Mouse (Mus musculus) MEL (cell line): ENCODE measurements around the gene B3galnt2. TPM values are rescaled to one million over a fixed set of nuclear protein-coding genes. Genes with fewer than 3 reads are reported as not detected.

Experiments used
- DNase-seq: peaks from one replicate; pipeline ENCODE4 v3.0.0; 2011; ENCODE audit warnings: low read depth, low spot score
- H3K27ac ChIP-seq: 2 replicates; pipeline ENCODE4 v1.5.1; 2012; ENCODE audit warnings: low read depth, mild to moderate bottlenecking, control low read depth, low read length, moderate library complexity; ENCODE audit not compliant: control insufficient read depth
- H3K27me3 ChIP-seq, 2 experiments: fragments of 150-350 bp in 1 of 2; sonication (generic) in 1 of 2; 2 replicates each; pipeline ENCODE4 v1.6.1; 2012; ENCODE audit warnings: low read length in 2 of 2, mild to moderate bottlenecking in 2 of 2, improper control_type of control experiment in 1 of 2, moderate library complexity in 1 of 2; ENCODE audit not compliant: insufficient read depth in 2 of 2, control insufficient read depth in 1 of 2
- H3K36me3 ChIP-seq, 2 experiments: 2 replicates each; pipeline ENCODE4 v1.6.1; 2012 to 2014; ENCODE audit warnings: low read length in 2 of 2, improper control_type of control experiment in 1 of 2, inconsistent platforms in 1 of 2, mild to moderate bottlenecking in 1 of 2; ENCODE audit not compliant: insufficient read depth in 2 of 2, control insufficient read depth in 1 of 2
- H3K4me1 ChIP-seq, 2 experiments: fragments of 150-350 bp in 1 of 2; sonication (generic) in 1 of 2; 2 replicates each; pipeline ENCODE4 v1.6.1; 2012; ENCODE audit warnings: low read length in 2 of 2, improper control_type of control experiment in 1 of 2, mild to moderate bottlenecking in 1 of 2; ENCODE audit not compliant: insufficient read depth in 2 of 2, control insufficient read depth in 1 of 2
- H3K4me3 ChIP-seq, 2 experiments: fragments of 150-350 bp in 1 of 2; sonication (generic) in 1 of 2; 2 replicates each; pipeline ENCODE4 v1.5.1; 2012; ENCODE audit warnings: low read depth in 2 of 2, low read length in 2 of 2, mild to moderate bottlenecking in 2 of 2, moderate library complexity in 2 of 2, control low read depth in 1 of 2, improper control_type of control experiment in 1 of 2; ENCODE audit not compliant: control insufficient read depth in 1 of 2, insufficient read depth in 1 of 2
- H3K79me2 ChIP-seq: 2 replicates; pipeline ENCODE4 v1.6.1; 2012; ENCODE audit warnings: mild to moderate bottlenecking, low read length, moderate library complexity; ENCODE audit not compliant: control insufficient read depth, poor library complexity, insufficient read depth
- H3K9ac ChIP-seq: 2 replicates; pipeline ENCODE4 v1.6.1; 2012; ENCODE audit warnings: low read depth, mild to moderate bottlenecking, control low read depth, low read length, moderate library complexity; ENCODE audit not compliant: control insufficient read depth, poor library complexity, severe bottlenecking
- H3K9me3 ChIP-seq: fragments of 150-350 bp; sonication (generic); replicated peaks from 2 replicates; pipeline ENCODE4 v1.6.1; 2012; ENCODE audit warnings: mild to moderate bottlenecking, low read length, improper control_type of control experiment, moderate library complexity; ENCODE audit not compliant: insufficient read depth
- BHLHE40 ChIP-seq: IDR thresholded peaks from 2 replicates; pipeline ENCODE4 v1.6.1; 2012; ENCODE audit warnings: low read depth, mild to moderate bottlenecking, inconsistent platforms, low read length, improper control_type of control experiment, borderline replicate concordance
- CHD1 ChIP-seq: IDR thresholded peaks from 2 replicates; pipeline ENCODE4 v1.6.1; 2012; ENCODE audit warnings: low read depth, mild to moderate bottlenecking, inconsistent platforms, low read length, improper control_type of control experiment
- CTCF ChIP-seq, 3 experiments: IDR thresholded peaks in 2 of 3; conservative IDR thresholded peaks in 1 of 3; 2 replicates each; pipeline ENCODE4 v1.5.1; 2011 to 2012; ENCODE audit warnings: low read length in 3 of 3, low read depth in 2 of 3, mild to moderate bottlenecking in 2 of 3, improper control_type of control experiment in 1 of 3, inconsistent platforms in 1 of 3, mixed read lengths in 1 of 3, moderate library complexity in 1 of 3; ENCODE audit not compliant: control insufficient read depth in 1 of 3, insufficient read depth in 1 of 3, poor library complexity in 1 of 3, severe bottlenecking in 1 of 3
- E2F4 ChIP-seq: IDR thresholded peaks from 2 replicates; pipeline ENCODE4 v1.6.1; 2011; ENCODE audit warnings: low read depth, low read length, improper control_type of control experiment, borderline replicate concordance
- ELF1 ChIP-seq: IDR thresholded peaks from 2 replicates; pipeline ENCODE4 v1.6.1; 2014; ENCODE audit warnings: low read depth, mild to moderate bottlenecking, inconsistent platforms, low read length, improper control_type of control experiment, moderate library complexity
- EP300 ChIP-seq, 2 experiments: IDR thresholded peaks; 2 replicates each; pipeline ENCODE4 v1.6.1; 2011; ENCODE audit warnings: improper control_type of control experiment in 2 of 2, low read length in 2 of 2, low read depth in 1 of 2, mild to moderate bottlenecking in 1 of 2
- ETS1 ChIP-seq: IDR thresholded peaks from 2 replicates; pipeline ENCODE4 v1.6.1; 2012; ENCODE audit warnings: low read depth, mild to moderate bottlenecking, inconsistent platforms, low read length, improper control_type of control experiment, moderate library complexity
- JUND ChIP-seq: IDR thresholded peaks from 2 replicates; pipeline ENCODE4 v1.6.1; 2011; ENCODE audit warnings: low read depth, mild to moderate bottlenecking, improper control_type of control experiment, low read length
- MAX ChIP-seq: IDR thresholded peaks from 2 replicates; pipeline ENCODE4 v1.6.1; 2011; ENCODE audit warnings: low read length, improper control_type of control experiment
- MAZ ChIP-seq: IDR thresholded peaks from 2 replicates; pipeline ENCODE4 v1.6.1; 2012; ENCODE audit warnings: low read depth, mild to moderate bottlenecking, inconsistent platforms, low read length, improper control_type of control experiment
- MEF2A ChIP-seq: IDR thresholded peaks from 2 replicates; pipeline ENCODE4 v1.6.1; 2014; ENCODE audit warnings: low read depth, mild to moderate bottlenecking, inconsistent platforms, low read length, improper control_type of control experiment; ENCODE audit not compliant: poor library complexity, insufficient replicate concordance, severe bottlenecking; ENCODE audit errors: extremely low read depth
- MXI1 ChIP-seq: IDR thresholded peaks from 2 replicates; pipeline ENCODE4 v1.6.1; 2011; ENCODE audit warnings: mild to moderate bottlenecking, low read depth, low read length, improper control_type of control experiment
- MYB ChIP-seq: IDR thresholded peaks from 2 replicates; pipeline ENCODE4 v1.6.1; 2011; ENCODE audit warnings: mild to moderate bottlenecking, low read depth, low read length, improper control_type of control experiment
- NELFE ChIP-seq: IDR thresholded peaks from 2 replicates; pipeline ENCODE4 v1.6.1; 2011; ENCODE audit warnings: low read depth, low read length, improper control_type of control experiment
- NRF1 ChIP-seq: IDR thresholded peaks from 2 replicates; pipeline ENCODE4 v1.6.1; 2014; ENCODE audit warnings: low read depth, mild to moderate bottlenecking, inconsistent platforms, low read length, improper control_type of control experiment, moderate library complexity; ENCODE audit not compliant: poor library complexity, insufficient read depth, severe bottlenecking
- POLR2AphosphoS5 ChIP-seq: IDR thresholded peaks from 2 replicates; pipeline ENCODE4 v1.6.1; 2012; ENCODE audit warnings: low read depth, borderline replicate concordance, mild to moderate bottlenecking, inconsistent platforms, low read length, moderate library complexity, mixed read lengths
- SIN3A ChIP-seq: IDR thresholded peaks from 2 replicates; pipeline ENCODE4 v1.6.1; 2012; ENCODE audit warnings: low read length, improper control_type of control experiment, inconsistent platforms
- SMC3 ChIP-seq: IDR thresholded peaks from 2 replicates; pipeline ENCODE4 v1.6.1; 2011; ENCODE audit warnings: low read depth, low read length, improper control_type of control experiment
- TAL1 ChIP-seq: IDR thresholded peaks from 2 replicates; pipeline ENCODE4 v1.6.1; 2012; ENCODE audit warnings: mild to moderate bottlenecking, inconsistent platforms, low read length, moderate library complexity, mixed read lengths
- UBTF ChIP-seq: IDR thresholded peaks from 2 replicates; pipeline ENCODE4 v1.6.1; 2012; ENCODE audit warnings: low read depth, mild to moderate bottlenecking, inconsistent platforms, low read length, improper control_type of control experiment, moderate library complexity, borderline replicate concordance; ENCODE audit not compliant: insufficient read depth
- USF2 ChIP-seq, 2 experiments: IDR thresholded peaks; 2 replicates each; pipeline ENCODE4 v1.6.1; 2011 to 2012; ENCODE audit warnings: improper control_type of control experiment in 2 of 2, low read length in 2 of 2, borderline replicate concordance in 1 of 2, inconsistent platforms in 1 of 2, low read depth in 1 of 2, mild to moderate bottlenecking in 1 of 2; ENCODE audit not compliant: insufficient read depth in 1 of 2
- ZC3H11A ChIP-seq: IDR thresholded peaks from 2 replicates; pipeline ENCODE4 v1.6.1; 2012; ENCODE audit warnings: low read depth, mild to moderate bottlenecking, inconsistent platforms, low read length, improper control_type of control experiment
- ZKSCAN1 ChIP-seq: IDR thresholded peaks from 2 replicates; pipeline ENCODE4 v1.6.1; 2012; ENCODE audit warnings: low read depth, mild to moderate bottlenecking, inconsistent platforms, low read length, improper control_type of control experiment, moderate library complexity
- ZNF384 ChIP-seq: IDR thresholded peaks from 2 replicates; pipeline ENCODE4 v1.6.1; 2012; ENCODE audit warnings: low read depth, mild to moderate bottlenecking, inconsistent platforms, low read length, improper control_type of control experiment
- polyA plus RNA-seq, 2 experiments: library from polyadenylated mRNA; stranded (reverse) in 1 of 2; unstranded in 1 of 2; fragments of >175 nt in 1 of 2; fragments of >200 nt in 1 of 2; gene quantifications; 2 replicates each; pipeline versions ENCODE4 v1.2.1 to v1.2.4; 2012; ENCODE audit warnings: low replicate concordance in 2 of 2, low read depth in 1 of 2; ENCODE audit not compliant: insufficient read length in 2 of 2, insufficient read depth in 1 of 2, missing spikeins in 1 of 2
- total RNA-seq: library from RNA; depleted of rRNA; stranded (reverse); fragments of 300-350 nt; gene quantifications from 2 replicates; pipeline ENCODE4 v1.2.3, GENCODE M21; 2012

B3galnt2 gene
- total and polyA plus RNA-seq, 3 experiments = 61.7 to 73.8 TPM; not detected in 1

DNA sequence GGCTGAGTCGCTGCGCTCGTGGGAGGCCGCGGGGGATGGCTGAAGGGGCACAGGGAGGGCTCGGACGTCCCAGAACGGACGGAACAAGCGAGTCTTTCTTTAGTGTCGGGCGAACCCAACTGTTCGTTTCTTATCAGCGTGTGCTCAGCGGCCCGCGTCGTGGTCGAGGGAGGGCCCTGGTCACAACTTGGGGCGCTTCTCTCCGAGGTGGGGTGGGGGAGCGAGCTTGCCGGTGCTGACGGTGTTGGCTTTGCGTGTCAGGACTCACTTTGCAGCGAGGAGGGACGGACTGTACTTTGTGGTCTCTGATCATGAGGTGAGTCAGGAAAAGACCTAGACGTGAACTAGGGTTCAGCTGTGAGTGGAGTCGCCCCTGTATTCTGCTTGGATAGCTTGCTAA, 662 bp downstream of the B3galnt2 start:
- TF ChIP-seq SIN3A = no peak
- TF ChIP-seq CHD1 = no peak
- TF ChIP-seq ZNF384 = no peak
- no peak for TF ChIP-seq JUND
- no peak for TF ChIP-seq MAZ
- TF ChIP-seq MXI1 = peak; percentile 9; the same call in 1 of the 2 replicates
- no peak for TF ChIP-seq ZC3H11A
- TF ChIP-seq MYB = no peak
- no peak for TF ChIP-seq SMC3
- no peak for TF ChIP-seq NELFE
- no peak for TF ChIP-seq ZKSCAN1
- TF ChIP-seq TAL1 = 0 out of 2 replicates have a peak, but pooled peaks have one; percentile 4
- no peak for TF ChIP-seq CTCF (IDR thresholded peaks at IDR 0.05 in 2 of 3, conservative IDR thresholded peaks at IDR 0.05 in 1 of 3; ENCODE audit: control insufficient read depth in 1 of 3, insufficient read depth in 1 of 3, low read depth in 2 of 3, low read length in 3 of 3, poor library complexity in 1 of 3, severe bottlenecking in 1 of 3)
- TF ChIP-seq UBTF = no peak
- no peak for TF ChIP-seq NRF1
- peak in 1 of 2 experiments; percentile 20; a peak in 1 of 4 replicates for TF ChIP-seq EP300 (IDR thresholded peaks at IDR 0.05; ENCODE audit: low read depth in 1 of 2, low read length in 2 of 2)
- 0 out of 2 replicates have a peak, but pooled peaks have one; percentile 1 for TF ChIP-seq ETS1
- no peak for TF ChIP-seq E2F4
- TF ChIP-seq MAX = 0 out of 2 replicates have a peak, but pooled peaks have one; percentile 8
- no peak for TF ChIP-seq MEF2A
- TF ChIP-seq USF2 (IDR thresholded peaks at IDR 0.05; ENCODE audit: borderline replicate concordance in 1 of 2, insufficient read depth in 1 of 2, low read depth in 1 of 2, low read length in 2 of 2) = no peak
- no peak for TF ChIP-seq BHLHE40
- no peak for TF ChIP-seq ELF1
- no peak for TF ChIP-seq POLR2AphosphoS5
- H3K9me3 ChIP-seq = no peaks in the 10 kb centered on the region
- H3K36me3 ChIP-seq = peaks cover 11 to 31% of the 10 kb centered on the region in 2 experiments
- peak overlapping the region; percentile 87 to 97 for H3K4me3 ChIP-seq
- DNase-seq = peak; percentile 81
- no peaks in the 10 kb centered on the region for H3K27me3 ChIP-seq
- H3K27ac ChIP-seq = peak overlapping the region; percentile 73
- H3K4me1 ChIP-seq = peaks cover 13 to 14% of the 10 kb centered on the region in 2 experiments; a peak in 3 of 4 replicates
- peak overlapping the region; percentile 87 for H3K9ac ChIP-seq
- H3K79me2 ChIP-seq = peaks cover 53% of the 10 kb centered on the region
